Mouse (Mus musculus): ENCODE results near the gene Arhgef3.
A peak's percentile ranks its signal among the peaks of the same experiment; 100 is the strongest.

Arhgef3 gene

GRCm38 (mm10) chr14:27322041-27322440 is 207.3 kb downstream of the Arhgef3 start:
- DNase-seq: no peak

DNA sequence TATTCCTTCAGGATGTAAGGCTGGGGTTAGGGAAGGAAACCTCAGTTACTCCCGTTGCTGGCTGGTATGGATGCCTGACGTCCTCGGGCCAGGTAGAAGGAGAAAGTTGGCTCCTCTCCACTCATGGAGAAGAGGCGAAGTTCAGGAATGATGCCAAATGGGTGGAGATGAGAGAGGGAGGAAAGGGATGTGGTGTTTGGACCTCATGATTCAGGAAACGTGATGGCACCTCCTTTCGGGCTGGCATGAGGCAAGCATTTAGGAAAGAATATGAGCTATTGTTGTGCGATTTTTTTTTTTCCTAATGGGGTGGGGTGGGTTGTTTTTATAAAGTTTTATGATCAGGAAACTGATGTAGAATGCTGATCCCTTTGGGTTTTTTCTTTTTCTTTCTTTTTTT is 210.0 kb downstream of the Arhgef3 start:
- DNase-seq: peak; percentile 51 to 78

- no peak for DNase-seq
Measured at GRCm38 (mm10) chr14:27325537-27325936, 210.8 kb downstream of the Arhgef3 start.

DNA sequence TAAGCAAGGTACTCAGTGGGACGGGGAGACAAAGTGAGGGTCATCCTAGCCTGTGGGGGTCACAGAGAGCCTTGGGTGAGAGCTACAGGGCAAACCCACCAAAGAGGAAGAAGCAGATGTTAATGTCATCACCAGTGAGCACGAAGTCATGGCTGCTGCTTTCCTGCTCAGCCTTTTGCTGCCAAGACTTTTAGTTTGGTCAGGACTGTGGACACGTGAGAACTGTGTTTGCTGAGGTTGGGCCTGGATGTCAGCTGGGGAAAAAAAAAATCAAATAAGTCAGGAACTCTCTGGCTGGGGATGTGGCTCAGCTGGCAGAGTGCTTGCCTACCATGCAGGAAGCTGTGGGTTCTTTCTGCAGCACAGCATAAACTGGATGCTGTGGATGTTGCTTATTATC is 213.2 kb downstream of the Arhgef3 start:
- DNase-seq: no peak

DNA sequence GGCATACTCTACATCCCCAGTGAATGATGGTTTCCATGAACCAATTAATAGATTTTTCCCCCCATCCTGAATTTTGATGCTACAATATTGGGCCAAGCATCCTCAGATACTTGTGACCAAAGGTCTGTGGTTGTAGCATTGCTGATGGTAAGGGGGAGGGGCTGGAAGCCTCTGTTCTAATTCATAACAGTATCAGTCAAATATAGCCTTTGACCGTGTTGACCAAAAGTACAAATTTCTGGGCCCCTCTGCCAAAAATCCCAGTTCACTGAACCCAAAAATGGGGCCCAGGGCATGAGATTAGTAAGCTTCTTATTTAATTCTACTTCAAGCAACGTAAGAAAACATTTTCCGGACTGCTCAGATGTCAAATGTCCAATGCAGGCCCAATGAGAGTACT is 214.3 kb downstream of the Arhgef3 start:
- no peak for DNase-seq

DNA sequence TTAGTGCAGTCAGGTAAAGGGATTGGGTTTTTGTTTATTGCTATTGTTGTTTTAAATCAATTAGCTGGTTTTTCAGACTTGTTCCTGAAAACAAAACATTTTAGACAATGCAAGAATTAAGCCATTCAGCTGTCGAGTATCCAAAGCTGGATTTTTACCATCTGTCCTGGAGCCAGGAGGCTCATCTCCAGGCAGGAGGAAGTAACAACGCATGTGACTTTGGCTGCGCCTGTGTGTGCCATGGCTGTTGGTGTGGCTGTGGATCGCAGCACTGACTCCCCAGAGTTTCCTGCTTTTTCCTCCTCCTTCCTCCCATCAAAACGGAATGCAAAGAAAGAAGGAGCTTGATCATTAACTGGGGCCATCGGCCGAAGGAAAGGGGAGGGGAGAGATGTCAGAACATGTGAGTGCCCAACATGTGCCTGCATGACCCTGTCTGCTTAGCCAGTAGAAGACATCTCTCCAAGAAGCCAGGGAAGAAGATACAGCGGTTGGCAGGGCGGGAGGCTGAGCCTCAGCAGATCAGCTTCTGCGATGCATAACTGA is 216.9 kb downstream of the Arhgef3 start:
- no peak for DNase-seq

DNA sequence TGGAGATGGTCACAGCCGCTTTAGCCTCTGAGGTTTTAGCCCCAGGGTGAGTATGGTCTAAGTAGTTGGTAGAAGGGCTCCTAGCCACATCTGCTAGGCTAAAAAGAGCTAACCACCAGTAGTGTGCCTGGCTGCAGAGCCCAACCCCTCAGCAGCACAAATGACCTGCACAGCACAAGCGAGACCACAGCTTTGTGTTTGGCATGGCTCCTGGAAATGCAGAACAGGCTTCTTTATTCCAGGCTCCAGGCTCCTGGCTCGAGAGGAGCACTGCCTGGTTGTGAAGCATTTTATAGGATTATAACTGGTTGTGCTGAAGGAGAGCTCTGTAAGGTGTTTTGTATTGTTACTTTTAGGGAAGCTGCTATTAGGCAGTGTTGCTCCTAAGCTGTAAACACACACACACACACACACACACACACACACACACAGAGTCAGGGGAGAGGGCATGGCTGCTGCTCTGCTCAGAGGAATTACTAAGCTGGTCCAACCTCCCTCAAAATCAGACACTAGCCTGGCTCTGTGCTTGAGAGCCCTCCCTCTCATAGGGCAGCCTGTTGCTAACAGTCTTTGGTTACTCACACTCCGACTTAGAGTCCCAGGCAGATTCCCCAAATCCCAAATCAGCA is 217.8 kb downstream of the Arhgef3 start:
- no peak for DNase-seq

DNA sequence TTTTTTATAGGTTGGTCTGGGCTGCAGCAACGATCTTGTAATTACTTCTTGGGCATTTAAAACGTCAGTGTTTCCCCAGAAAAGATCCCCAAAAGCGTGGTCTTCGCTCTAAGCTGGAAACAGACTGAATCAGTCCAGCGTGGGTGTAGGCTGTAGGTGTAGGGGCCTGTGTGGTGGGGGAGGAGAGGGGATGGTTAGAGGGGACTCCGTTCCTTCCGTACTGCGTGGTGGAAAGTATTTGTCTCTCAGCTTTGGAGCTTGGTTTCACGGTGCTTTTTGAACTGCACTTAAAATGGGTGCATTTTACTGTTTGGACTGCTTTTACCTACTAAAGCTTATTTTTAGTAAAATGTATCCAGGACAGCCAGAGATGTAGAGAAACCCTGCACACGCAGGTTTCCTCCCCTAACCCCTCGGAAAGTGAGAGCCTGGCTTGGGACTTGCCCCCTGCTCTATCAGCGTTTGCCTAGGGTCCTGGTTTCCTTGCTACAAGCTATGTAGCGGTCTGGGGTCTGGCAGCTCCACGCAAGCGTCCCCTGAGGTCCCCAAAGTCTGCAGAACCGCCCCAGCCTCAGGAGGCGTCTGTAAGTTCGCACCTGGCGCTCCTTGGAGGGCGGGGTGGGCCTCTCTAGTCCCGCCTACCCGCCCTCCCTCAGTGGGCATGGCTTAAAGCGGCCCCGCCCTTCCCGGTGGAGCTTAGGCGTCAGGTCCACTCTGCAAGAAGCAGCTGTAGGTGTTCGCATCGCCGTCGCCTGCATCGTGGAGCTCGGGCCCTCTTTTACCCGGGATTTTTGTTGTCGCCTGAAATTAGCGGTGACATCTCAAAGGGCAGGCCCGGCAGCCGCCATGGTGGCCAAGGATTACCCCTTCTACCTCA is 220.9 kb downstream of the Arhgef3 start:
- peak; percentile 89 to 91 for DNase-seq

- DNase-seq: peak in 1 of 2 experiments; percentile 30
Measured at GRCm38 (mm10) chr14:27336208-27337114, 221.8 kb downstream of the Arhgef3 start.

DNA sequence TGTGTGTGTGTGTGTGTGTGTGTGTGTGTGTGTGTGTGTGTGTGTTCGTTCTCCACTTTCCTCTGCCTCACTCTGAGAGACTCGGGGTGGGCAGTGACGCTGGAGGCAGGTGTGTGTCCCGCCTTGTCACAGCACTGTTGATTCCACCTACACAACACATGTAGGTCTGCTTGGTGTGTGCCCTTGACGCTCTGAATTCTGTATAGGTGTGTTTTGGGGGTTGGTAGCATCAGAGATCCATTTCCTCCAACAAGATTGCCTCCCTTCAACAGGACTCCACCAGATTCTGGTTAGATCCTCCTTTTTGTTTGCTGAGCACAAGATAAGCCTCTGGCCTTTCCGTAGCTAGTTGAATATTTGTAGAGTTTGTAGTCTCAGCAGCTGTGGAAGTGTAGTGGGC is 222.5 kb downstream of the Arhgef3 start:
- DNase-seq: no peak

DNA sequence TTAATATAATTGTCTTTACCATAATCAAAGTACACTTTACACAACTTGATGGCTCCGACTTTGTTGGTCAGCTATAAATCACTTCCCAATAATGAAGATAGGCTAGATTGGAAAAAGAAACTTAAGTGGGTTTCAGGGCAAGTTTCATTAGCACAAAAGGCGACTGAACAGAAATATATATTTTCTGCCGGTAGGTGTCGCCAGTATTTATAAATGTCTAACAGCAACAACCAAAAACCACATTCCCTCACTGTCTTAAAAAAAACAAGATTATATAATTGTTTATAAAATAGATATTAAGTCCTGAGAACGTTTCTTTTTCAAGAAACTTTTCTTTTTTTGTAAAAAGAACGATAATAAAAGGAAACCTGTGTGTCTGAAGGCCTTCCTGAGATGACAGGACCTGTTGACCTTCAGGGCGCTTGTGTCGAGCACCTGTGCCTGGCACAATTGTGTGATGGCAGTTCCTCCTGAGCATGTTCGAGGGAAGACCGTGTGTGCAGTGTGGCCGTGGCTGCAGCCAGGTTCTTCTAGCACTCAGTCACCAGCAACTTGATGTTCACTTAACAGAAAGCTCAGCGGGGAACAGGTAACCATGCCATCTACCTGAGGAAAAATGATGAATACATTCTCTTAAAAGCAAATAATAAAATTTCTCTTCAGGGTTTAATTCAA is 223.5 kb downstream of the Arhgef3 start:
- no peak for DNase-seq

DNA sequence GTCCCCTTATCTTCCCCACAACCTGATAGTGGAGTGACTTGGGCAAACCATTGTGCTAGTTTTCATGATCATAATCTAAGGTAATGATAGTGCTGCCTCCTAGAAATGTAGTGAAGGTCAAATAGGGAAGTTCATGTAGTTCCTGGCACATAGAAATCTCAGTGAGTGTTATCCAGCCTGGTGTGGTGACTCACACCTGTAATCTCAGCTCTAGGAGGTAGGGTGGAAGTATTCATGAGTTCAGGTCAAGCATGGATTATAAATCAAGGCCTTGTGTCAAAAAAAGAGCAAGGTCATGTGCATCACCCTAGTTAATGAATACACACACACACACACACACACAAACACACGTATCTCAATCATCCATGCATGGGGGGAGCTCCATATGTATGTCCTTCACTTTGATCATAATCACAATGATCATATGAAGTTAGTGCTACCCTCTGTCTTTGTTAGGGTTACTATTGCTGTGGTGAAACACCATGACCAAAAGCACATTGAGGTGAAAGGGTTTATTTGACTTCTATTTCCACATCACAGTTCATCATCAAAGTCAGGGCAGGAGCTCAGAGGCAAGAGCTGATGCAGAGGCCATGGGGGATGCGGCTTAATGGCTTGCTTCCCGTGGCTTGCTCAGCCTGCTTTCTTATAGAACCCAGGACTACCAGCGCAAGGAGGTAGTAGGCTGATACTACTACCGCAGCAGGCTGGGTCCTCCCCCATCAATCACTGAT is 226.2 kb downstream of the Arhgef3 start:
- no peak for DNase-seq

DNA sequence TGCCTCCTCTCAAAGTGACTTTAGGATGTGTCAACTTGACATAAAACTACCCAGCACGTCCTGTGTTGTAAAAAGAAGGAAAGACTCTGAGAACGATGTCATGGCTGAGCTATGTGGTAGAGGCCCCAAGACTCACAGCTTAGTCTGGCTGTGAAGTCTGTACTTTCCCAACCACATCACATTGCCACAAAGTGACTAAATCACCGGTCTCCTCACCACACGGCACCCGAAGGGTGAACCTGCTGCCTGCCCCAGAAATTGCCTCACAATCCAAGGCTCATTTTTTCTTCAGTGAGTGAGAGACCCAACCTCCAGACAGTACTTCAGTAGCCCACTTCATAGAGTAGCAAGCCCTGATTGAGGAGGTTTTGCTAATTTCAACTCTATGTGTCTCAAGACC is 226.8 kb downstream of the Arhgef3 start:
- DNase-seq: no peak

GRCm38 (mm10) chr14:27342451-27342850 is 227.8 kb downstream of the Arhgef3 start:
- no peak for DNase-seq

- DNase-seq: no peak
Measured at GRCm38 (mm10) chr14:27344250-27344990, 229.7 kb downstream of the Arhgef3 start.

DNA sequence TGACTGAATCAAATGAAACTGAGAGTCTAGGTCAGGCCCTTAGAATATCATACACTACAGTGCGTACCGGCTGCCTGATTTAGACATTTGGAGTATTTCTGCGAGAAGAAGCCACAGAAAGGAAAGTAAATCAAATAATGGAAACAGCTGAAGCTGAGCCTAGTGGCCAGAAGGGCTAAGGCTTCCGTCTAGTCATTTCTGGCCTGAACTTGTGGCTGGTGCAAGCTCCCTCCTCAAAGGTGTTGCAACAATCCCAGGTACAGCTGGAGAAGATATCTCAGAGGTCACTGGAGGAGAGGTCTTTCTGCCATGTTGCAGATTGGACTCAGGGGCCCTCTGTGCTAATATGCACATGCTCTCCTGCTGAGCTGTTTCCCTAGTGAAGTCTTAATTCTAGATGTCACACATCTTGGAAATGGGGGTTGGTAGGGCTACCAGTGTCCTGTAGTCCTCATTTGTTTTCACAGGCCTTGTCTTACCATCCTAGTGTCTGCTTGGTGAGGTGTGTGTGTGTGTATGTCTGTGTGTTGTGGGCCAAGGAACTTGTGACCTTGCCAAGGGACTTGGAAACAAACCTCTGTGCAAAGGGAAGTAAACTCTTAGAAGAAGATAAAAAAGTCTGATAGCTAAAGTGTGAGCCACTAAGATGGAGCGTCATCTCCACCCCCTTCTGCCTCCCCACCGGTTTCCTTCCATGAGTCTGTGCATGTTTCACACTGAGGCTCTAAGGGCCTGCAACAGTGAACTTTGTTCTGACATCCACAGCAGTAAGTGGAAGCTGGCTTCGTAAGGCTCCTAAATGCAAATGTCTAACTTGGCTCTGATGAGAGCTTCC is 230.6 kb downstream of the Arhgef3 start:
- no peak for DNase-seq

DNA sequence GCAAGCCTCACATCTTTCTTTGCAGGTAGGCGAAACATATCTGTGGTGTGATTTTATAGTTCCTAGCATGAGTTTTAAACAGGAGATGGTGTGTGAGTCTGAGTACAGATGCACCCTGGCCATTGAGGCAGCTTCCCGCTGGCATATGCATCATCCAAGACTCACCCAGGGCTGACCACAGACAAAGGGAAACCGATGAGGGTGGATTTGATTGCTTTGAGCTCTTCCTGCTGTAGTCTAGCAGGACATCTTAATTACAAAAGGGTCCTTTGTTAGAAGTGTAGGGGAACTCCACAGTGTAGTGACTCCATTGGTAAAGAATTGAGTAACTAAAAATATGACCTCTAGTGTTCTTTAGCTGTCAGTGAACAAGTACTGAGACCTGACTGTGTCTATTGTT is 232.5 kb downstream of the Arhgef3 start:
- DNase-seq: no peak

DNA sequence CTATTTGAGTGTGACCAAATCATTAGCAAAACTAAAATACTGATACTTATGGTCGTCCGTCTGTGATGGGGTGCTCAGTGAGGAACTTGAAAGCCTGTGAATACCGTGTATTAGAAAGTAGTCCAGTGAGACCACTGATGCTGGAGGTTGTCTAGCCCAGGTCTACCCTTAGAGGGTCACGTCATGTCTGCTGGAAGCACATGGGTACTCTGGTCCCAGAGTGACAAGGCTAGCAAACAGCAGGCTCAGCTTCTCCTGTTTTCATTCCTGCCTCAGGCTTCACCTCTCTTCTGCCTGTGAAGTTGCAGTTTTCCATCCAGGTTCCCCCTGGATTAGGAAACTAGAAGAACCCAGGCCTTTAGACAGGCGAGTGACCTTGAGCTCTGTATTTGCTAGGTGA is 233.0 kb downstream of the Arhgef3 start:
- no peak for DNase-seq

DNA sequence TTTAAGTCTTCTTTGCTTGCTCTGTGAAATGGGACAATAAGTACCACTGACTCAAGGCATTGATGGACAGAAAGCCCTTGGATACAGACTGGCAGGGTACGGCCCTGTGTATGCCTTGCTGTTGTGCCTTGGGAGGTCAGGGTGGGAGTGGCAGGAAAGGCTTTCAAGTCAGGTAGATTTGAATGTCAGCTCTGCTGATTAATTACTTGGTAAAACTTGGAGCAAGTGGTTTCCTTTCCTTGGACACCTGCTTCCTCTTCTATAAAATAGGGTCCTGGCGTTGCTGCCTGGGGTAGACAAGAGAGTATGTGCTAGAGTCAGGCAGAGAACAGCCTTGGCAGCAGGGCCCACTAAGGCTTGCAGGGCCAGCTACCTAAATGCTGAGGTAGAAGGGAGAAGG is 233.4 kb downstream of the Arhgef3 start:
- no peak for DNase-seq

DNA sequence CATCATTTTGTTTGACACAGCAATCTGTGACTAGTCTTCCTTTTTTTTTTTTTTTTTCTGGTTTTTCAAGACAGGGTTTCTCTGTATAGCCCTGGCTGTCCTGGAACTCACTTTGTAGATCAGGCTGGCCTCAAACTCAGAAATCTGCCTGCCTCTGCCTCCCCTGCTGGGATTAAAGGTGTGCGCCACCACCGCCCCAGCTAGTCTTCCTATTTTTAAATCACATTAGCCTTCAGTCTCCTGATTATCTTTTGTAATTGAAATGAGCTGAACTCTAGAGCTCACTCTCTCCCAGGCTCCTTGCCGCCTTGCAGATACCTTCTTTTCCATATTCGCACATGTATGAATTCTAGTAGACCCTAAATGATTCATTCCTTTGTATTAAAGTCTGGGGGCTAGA is 234.0 kb downstream of the Arhgef3 start:
- no peak for DNase-seq
